Mouse (Mus musculus) testis, adult 2 months (tissue): ENCODE measurements around the gene Tmem267.
"Not testable (repeated sequence)": the region's sequence is repeated elsewhere in the genome, so short reads cannot be mapped to it uniquely, and the experiment has no call there.

Source experiments
- CTCF ChIP-seq: fragments of 200-500 bp; IDR thresholded peaks from 2 replicates; pipeline ENCODE4 v1.5.1; 2012; ENCODE audit warnings: low read depth, mild to moderate bottlenecking, inconsistent platforms, low read length, moderate library complexity; ENCODE audit not compliant: control insufficient read depth, insufficient read depth, insufficient replicate concordance
- POLR2A ChIP-seq: fragments of 200-500 bp; IDR thresholded peaks from 2 replicates; pipeline ENCODE4 v1.6.1; 2012; ENCODE audit warnings: low read depth, mild to moderate bottlenecking, inconsistent platforms, low read length, moderate library complexity; ENCODE audit not compliant: control insufficient read depth

- TF ChIP-seq POLR2A, CTCF: not testable (repeated sequence)
Observed at GRCm38 (mm10) chr13:119599066-119599465, 111.2 kb downstream of the Tmem267 start.
